Mouse (Mus musculus) fibroblast of lung, adult 2 months (primary cell): ENCODE data around the gene Sepsecs.

Experiments used
- DNase-seq: peaks from one replicate; pipeline ENCODE4 v3.0.0-alpha.2; 2011; ENCODE audit warnings: low read depth

Sepsecs gene

DNA sequence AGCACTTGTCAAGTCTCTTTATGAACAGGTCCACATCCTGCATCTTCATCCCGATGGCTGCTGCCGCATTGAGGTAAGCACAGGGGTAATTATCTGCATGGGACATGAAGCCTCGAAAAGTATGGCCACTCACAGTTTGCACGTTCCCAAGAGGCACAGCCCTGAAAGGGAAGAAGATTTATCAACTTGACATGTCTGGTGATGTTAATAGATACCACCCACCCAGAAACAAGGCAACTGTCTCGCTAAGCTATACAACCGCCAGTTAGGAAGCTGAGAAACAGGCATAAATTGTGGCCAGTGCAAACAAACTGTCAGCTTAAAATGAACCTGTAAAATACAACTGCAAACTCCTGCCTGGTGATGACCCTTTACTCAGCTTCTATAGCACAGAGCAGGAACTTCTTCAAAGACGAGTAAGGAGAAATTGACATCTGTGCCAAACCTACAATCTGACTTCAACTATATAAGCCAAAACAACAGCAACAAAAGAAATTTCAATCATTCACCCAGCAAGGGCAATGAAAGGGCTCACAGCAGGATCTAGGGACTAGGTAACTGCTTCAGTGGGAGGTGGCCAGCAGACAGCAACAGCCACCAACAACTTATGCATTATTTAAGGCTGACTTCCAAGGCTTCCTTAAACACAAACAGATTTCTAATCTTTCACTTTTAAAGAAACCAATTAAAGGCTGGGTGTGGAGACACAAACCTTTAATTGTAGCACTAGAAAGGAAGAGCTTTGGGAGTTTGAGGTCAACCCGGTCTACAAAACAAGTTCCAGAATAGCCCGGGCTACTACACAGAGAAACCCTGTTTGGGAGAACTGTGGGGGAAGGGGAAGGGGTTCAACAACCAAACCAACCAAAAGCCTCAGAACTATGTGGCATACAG is 25.3 kb downstream of the Sepsecs start:
- DNase-seq: no peak

- no peak for DNase-seq
Observed at GRCm38 (mm10) chr5:52641736-52642135, 27.8 kb downstream of the Sepsecs start.

DNA sequence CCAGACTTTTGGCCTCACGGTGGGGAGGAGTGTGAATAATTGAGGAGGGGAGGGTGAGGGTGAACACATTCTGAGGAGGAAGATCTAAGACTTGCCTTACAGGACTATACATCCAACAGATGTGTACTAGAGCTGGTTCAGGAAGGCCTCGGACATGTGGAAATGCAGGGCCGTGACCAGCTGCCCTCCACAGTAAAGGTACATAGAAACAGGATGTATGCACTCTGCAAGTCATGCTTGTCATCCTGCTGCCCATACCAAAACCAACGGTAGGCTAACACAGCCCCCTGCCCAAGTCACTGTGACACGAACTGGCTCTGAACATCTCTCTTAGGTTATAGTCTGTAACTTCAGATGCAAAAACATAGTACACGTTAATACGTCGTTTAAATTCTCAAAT is 30.6 kb downstream of the Sepsecs start:
- no peak for DNase-seq

DNA sequence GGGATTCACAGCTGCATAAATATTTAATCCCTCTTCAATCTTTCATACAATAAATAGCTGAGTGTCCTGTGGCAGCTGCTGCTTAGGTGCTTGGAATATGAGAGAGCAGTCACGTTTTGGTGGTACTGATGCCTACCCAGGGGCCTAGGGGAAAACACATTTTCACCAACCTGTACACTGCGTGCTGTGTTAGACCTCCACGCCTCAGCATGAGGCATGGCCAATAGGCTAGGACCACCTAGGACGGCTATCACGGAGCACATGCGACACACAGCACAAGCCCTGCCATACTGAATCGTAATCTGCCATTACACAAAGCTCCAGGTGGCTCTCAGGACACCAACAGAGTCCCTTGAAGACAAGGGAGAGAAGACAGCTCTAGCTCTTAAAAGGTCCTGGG is 31.5 kb downstream of the Sepsecs start:
- DNase-seq: no peak

- no peak for DNase-seq
Observed at GRCm38 (mm10) chr5:52636923-52637322, 32.6 kb downstream of the Sepsecs start.

GRCm38 (mm10) chr5:52636025-52636755 is 33.3 kb downstream of the Sepsecs start:
- no peak for DNase-seq

DNA sequence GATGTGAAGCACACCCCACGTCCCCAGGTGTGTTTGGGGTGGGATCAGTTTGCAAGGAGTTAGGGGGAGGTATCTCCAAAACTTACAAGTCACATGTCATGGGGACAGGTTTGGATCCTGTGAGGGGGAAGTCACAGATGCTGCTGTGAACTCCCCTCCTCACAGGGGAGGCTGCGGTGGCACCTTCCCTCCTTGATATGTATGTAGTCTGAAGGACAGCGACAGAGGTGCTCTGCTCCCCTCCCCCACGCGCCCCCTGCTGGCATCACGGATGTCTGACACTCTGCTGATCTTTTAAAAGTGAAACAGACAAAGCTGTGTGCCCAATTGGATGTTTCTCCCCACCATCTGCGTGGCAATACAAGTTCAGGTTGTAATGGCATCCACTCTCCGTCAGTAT is 35.5 kb downstream of the Sepsecs start:
- no peak for DNase-seq

- DNase-seq: no peak
Observed at GRCm38 (mm10) chr5:52630541-52630940, 39.0 kb downstream of the Sepsecs start.

DNA sequence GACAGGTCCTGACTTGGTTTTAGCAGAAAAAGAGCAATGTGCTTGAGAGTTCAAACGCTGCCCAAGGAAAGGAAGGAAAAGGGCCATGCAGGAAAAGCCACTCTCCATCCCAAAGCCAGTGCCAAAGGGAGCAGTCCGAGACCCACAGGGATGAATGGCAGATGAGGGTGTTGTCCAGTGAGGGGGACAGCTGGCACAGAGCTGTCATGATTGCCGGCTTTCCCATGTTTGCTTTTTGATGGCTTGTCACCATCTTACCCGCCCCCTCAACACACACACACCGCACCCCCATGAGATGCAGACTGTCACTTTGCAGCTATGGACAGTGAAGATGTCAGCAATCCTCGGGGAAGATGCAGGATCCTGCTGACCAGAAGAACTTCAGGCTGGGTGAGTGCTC is 40.3 kb downstream of the Sepsecs start:
- no peak for DNase-seq

GRCm38 (mm10) chr5:52628783-52629182 is 40.7 kb downstream of the Sepsecs start:
- no peak for DNase-seq

DNA sequence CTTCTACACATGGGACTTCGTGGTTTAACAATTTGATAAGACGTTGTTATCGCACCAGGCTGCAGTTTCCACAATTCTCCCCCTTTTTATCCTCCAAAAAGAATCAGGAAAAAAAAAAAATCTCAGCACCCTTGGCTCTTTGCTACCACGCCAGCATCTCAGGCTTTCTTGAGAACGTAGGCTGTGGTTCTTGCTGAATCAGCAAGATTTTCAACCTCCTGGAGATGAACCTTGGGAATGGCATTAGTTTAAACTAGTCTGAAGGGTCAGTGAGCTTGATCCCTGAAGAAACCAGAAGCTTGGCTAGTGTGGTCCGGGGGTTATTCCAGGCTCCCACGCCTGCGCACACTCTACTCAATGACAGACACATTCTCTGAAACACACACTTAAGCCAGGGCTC is 41.8 kb downstream of the Sepsecs start:
- no peak for DNase-seq

DNA sequence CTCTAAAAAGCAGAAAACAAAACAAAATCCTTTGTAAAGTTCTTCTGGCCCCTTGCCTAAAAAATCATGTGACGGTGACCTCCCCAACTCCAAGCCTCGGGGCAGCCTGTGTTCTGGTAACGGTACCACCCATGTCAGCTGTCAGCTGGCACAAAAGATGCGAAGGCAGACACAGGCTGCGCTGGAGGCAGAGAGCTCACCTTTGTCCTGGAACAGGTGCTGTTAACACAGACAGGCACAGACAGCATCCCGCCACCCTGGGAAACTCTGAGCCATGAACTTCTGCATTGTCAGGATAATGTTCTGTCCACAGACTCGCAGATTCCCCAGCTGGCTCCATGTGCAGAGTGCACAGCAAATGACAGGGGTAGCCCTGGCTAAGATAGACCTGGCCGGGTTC is 43.4 kb downstream of the Sepsecs start:
- DNase-seq: no peak

DNA sequence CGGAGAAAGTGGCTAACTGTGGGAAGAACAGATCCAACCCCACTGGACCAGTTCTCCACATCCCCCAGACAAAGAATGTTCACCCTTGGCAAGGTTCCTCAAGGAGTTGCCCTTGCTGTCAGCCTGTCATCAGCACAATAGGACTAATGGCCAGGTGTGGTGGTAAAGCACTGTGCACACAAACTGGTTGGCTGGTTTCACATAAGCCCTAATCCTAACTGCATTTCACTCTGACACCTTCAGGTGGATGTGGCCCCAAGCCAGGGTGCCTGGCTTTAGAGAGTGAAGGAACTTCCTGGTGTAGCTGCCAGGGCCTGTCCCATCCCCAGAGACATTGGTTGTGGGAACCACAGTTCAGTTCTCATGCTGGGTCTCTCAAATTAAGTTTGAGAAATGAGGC is 44.6 kb downstream of the Sepsecs start:
- DNase-seq: no peak

DNA sequence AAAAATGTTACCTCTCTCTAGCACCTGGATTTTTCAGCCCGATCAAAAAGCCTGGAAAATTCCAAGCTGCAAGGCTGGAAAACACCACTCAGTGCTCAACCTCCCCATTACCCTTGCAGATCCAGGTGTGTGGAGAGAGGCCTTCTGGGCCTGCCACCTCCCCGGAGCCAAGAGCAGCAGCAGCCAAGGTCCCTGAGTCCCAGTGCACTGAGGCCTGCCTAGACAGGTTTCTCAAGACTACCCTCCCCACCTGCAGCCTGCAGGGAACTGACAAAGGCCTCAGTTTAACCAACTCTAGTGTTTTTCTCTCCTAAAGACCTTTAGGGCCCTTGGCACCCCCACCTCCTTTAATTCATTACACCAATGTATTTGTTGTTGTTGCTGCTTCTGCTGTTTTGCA is 46.4 kb downstream of the Sepsecs start:
- no peak for DNase-seq

- DNase-seq: no peak
Observed at GRCm38 (mm10) chr5:52618348-52619270, 50.9 kb downstream of the Sepsecs start.

GRCm38 (mm10) chr5:52617711-52618347 is 51.7 kb downstream of the Sepsecs start:
- no peak for DNase-seq

DNA sequence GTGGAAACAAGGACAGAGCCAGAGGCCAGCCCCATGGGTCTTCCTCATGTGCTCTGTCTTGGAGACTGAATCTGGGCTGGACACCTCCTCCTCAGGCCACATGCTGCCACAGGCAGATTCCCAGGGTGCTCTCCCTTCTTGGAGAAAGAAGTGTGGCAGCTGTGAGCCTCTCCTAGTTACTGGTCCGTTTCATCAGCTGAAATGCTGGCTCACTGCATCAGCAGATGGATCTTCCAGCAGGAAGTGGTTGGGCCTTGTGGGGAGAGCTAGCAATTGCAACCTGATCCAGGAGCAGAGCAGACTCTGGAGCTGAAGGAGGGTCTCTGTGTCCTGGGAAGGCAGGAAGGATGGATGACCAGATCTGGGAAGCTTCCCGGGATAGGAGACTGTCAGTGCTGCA is 53.0 kb downstream of the Sepsecs start:
- DNase-seq: peak; percentile 60

GRCm38 (mm10) chr5:52615421-52615820 is 54.1 kb downstream of the Sepsecs start:
- DNase-seq: no peak

DNA sequence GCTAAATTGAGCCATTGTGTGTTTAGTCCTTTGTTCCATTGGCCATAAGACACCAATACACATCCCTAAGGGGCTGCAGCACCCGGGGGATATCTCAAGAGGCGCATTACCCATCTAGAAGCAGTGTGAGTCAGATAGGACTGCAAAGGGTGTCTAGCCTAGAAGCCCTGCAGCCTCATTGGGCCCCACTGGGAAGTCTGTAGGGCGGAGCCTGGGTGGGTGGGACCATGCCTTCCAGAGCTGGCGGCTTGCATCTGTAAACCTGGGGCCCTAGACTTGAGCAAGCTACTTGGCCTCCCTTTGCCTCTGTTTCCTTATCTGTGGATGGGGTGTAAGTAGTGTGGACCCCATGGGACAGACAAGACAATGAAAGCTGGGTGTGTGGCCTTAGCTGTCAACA is 54.8 kb downstream of the Sepsecs start:
- no peak for DNase-seq

- DNase-seq: no peak
Observed at GRCm38 (mm10) chr5:52612776-52613175, 56.7 kb downstream of the Sepsecs start.

DNA sequence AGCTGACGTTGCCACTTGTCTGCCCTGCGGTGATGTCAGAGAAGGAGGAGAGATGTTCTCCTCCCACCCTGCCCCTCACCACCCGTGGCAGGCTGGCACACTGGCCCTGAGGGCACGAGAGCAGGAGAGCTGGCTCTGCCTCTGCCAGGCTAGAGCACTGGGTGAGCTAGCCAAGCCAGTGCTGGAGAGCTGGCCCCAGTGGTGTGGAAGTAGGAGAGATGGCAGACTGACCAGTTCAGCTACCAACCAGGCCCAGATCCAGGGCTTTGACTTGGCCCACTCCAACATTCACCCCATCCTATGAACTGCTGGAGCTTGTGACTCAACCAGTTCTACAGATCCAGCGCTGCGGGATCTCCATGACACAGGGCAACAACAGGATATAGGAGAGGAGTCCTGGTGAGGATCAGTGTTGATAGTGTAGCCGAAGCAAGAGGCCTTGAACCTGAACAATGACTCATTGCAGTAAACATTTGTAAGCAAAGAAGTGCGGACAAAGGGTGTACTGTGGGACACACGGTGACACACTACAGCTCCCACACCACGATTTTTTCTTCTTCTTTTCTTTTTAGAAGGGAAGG is 58.1 kb downstream of the Sepsecs start:
- no peak for DNase-seq
